Mouse (Mus musculus): ENCODE results near the gene Znrf2. TPM values are rescaled to one million over a fixed set of nuclear protein-coding genes. Genes with fewer than 3 reads are reported as not detected.

Znrf2 gene
- total RNA-seq (2023), result 103 TPM

DNA sequence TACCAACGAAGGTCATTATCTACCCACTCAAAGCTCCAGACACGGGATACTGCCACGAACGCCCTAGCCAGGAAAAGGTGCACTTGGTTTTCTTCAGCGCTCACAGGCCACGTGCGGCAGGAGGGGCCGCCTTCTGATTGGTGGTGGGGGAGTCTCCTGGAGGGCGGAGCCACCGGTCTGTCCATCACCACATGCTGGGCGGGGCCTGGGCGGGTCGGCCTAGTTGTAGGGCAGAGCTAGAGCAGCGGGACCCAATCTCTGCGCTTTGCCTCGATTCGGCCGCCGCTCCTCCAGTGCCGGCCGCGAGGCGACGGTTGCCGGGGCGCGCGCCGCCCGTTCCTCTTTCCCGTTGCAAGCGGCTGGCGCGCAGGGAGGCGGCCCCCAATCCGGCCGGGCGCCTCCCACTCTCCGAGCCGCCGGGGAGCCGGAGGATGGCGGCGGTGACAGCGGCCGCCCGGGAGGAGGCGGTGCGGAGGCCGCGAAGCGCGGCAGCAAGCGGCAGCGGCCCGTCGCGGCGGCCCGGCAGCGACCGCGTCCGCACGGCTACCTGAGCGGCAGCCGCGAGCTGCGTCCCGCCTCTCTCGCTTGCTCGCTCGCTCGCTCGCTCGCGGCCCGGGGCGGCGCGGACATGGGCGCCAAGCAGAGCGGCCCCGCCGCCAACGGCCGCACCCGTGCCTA is at the start of gene Znrf2:
TSS of gene Znrf2 (plus strand) at position 529 of the 678 bp plus-strand sequence.

Other genes with a start within 250 kb of the Znrf2 start
- gene Plekha8, start 221.8 kb upstream of the Znrf2 start, total RNA-seq (2023), result 9.3 TPM
- 0.61 TPM for gene Fkbp14, start 219.6 kb upstream of the Znrf2 start, total RNA-seq (2023)
- 32.6 TPM for gene Mturn, start 135.3 kb upstream of the Znrf2 start, total RNA-seq (2023)
- gene Nod1, start 155.7 kb downstream of the Znrf2 start, total RNA-seq (2023), result 25.5 TPM
- gene Ggct, start 176.0 kb downstream of the Znrf2 start, total RNA-seq (2023), result 21.1 TPM
- gene Gars, start 221.1 kb downstream of the Znrf2 start, total RNA-seq (2023), result 85.1 TPM